Mouse (Mus musculus) stomach, postnatal 0 days (tissue): ENCODE measurements around the gene Washc3.

Experiments used
- CTCF ChIP-seq: IDR thresholded peaks from 2 replicates; pipeline ENCODE4 v1.5.1; 2016; ENCODE audit warnings: antibody characterized with exemption, low read depth, mild to moderate bottlenecking, moderate library complexity
- EP300 ChIP-seq: optimal IDR thresholded peaks from 2 replicates; pipeline ENCODE3; 2016; ENCODE audit warnings: antibody characterized with exemption

GRCm38 (mm10) chr10:88203236-88203635 is 2.3 kb downstream of the Washc3 start:
- no peak for TF ChIP-seq CTCF
- no peak for TF ChIP-seq EP300
